Mouse (Mus musculus): ENCODE measurements around the gene Arhgef10l. TPM values are rescaled to one million over a fixed set of nuclear protein-coding genes. Genes with fewer than 3 reads are reported as not detected.
"Not testable (repeated sequence)": the region's sequence is repeated elsewhere in the genome, so short reads cannot be mapped to it uniquely, and the experiment has no call there.

The Arhgef10l gene
- polyA plus RNA-seq, 1 experiment from 2014 or later, result 9.7 TPM

DNA sequence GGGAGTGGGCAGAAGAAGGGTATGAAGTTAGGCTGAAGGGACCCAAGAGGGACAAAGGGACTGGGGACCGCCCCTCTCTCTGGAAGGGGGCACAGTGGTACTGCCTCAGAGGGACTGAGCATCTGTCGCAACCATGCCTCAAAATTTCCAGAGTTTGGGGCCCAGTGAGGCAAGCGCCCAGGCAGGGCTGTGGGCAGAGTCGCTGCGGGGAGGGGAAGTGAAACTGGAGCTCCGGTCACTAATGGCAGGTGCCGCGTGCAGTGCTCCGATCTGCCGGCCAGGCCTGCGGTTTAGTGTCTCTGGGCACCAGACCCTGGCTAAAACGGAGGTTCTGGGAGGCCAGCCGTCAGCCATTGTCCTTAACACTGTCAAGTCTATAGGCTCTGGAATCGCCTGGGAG, 99.0 kb downstream of the Arhgef10l start:
- H3K27ac ChIP-seq (ENCODE audit: low read depth, low read length), result no peak overlapping the region
- no peak overlapping the region for H3K4me2 ChIP-seq
- H3K9ac ChIP-seq (ENCODE audit: low read depth, low read length), result no peak overlapping the region
- H3K4me3 ChIP-seq (ENCODE audit: low read depth, low read length), result no peak overlapping the region
- peaks cover 2% of the 10 kb centered on the region for H3K9me3 ChIP-seq (replicated peaks; ENCODE audit: control insufficient read depth, low read length)
- no peaks in the 10 kb centered on the region for H3K4me1 ChIP-seq (ENCODE audit: control insufficient read depth, insufficient read depth, low read length)
- H3K36me3 ChIP-seq (ENCODE audit: control insufficient read depth, insufficient read depth, low read length), result peaks cover 30% of the 10 kb centered on the region
- ATAC-seq (replicated peaks; ENCODE audit: insufficient number of reproducible peaks, low FRiP score, low TSS enrichment), result no peak
- WGBS (ENCODE audit: insufficient replicate concordance), result 83% methylated on average over 14 of the region's 14 CpGs
- no peaks in the 10 kb centered on the region for H3K27me3 ChIP-seq (ENCODE audit: control insufficient read depth, insufficient read depth, low read length)

GRCm38 (mm10) chr4:140564459-140564858, 101.4 kb downstream of the Arhgef10l start:
- H3K27ac ChIP-seq (ENCODE audit: low read depth, low read length); H3K4me1 ChIP-seq (ENCODE audit: control insufficient read depth, insufficient read depth, low read length); H3K9ac ChIP-seq (ENCODE audit: low read depth, low read length); H3K27me3 ChIP-seq (ENCODE audit: control insufficient read depth, insufficient read depth, low read length); H3K4me3 ChIP-seq (ENCODE audit: low read depth, low read length); ATAC-seq (replicated peaks; ENCODE audit: insufficient number of reproducible peaks, low FRiP score, low TSS enrichment); H3K4me2 ChIP-seq; H3K9me3 ChIP-seq (replicated peaks; ENCODE audit: control insufficient read depth, low read length): not testable (repeated sequence)
- 89% methylated on average over 1 of the region's 1 CpGs for WGBS (ENCODE audit: insufficient replicate concordance)
- H3K36me3 ChIP-seq (ENCODE audit: control insufficient read depth, insufficient read depth, low read length), result peaks cover 37% of the 10 kb centered on the region

- 76% methylated on average over 10 of the region's 10 CpGs for WGBS (ENCODE audit: insufficient replicate concordance)
- no peak for ATAC-seq (replicated peaks; ENCODE audit: insufficient number of reproducible peaks, low FRiP score, low TSS enrichment)
- H3K9me3 ChIP-seq (replicated peaks; ENCODE audit: control insufficient read depth, low read length), result peaks cover 7% of the 10 kb centered on the region
- peaks cover 29% of the 10 kb centered on the region for H3K36me3 ChIP-seq (ENCODE audit: control insufficient read depth, insufficient read depth, low read length)
- H3K27ac ChIP-seq (ENCODE audit: low read depth, low read length), result no peak overlapping the region
- H3K4me1 ChIP-seq (ENCODE audit: control insufficient read depth, insufficient read depth, low read length), result no peaks in the 10 kb centered on the region
- no peak overlapping the region for H3K4me3 ChIP-seq (ENCODE audit: low read depth, low read length)
- no peak overlapping the region for H3K4me2 ChIP-seq
- H3K9ac ChIP-seq (ENCODE audit: low read depth, low read length), result no peak overlapping the region
- H3K27me3 ChIP-seq (ENCODE audit: control insufficient read depth, insufficient read depth, low read length), result no peaks in the 10 kb centered on the region
These were observed 103.2 kb downstream of the Arhgef10l start for GRCm38 (mm10) chr4:140562461-140563178.

DNA sequence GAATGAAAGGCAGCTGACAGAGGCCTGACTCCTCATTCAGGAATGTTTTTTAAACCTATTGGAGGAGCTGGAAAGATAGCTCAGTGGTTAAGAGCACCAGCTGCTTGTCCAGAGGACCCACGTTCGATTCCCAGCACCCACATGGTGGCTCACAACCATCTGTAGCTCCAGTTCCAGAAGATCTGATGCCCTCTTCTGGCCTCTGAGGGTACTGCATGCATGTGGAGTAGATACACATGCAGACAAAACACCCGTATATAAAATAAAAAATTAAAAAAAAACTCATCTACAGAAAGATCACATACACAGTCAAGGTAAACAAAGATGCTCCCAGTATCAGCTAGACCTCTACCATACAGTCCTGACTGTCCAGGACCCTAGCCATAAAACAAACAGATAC, 104.1 kb downstream of the Arhgef10l start:
- Histone ChIP-seq H3K27ac (ENCODE audit: low read depth, low read length) (no peak overlapping the region), H3K4me2 (no peak overlapping the region), H3K36me3 (ENCODE audit: control insufficient read depth, insufficient read depth, low read length) (peaks cover 21% of the 10 kb centered on the region), H3K9ac (ENCODE audit: low read depth, low read length) (no peak overlapping the region), H3K27me3 (ENCODE audit: control insufficient read depth, insufficient read depth, low read length) (no peaks in the 10 kb centered on the region), H3K4me3 (ENCODE audit: low read depth, low read length) (no peak overlapping the region), H3K4me1 (ENCODE audit: control insufficient read depth, insufficient read depth, low read length) (no peaks in the 10 kb centered on the region), H3K9me3 (replicated peaks; ENCODE audit: control insufficient read depth, low read length) (peaks cover 7% of the 10 kb centered on the region)
- ATAC-seq (replicated peaks; ENCODE audit: insufficient number of reproducible peaks, low FRiP score, low TSS enrichment), result no peak
- 94% methylated on average over 3 of the region's 3 CpGs for WGBS (ENCODE audit: insufficient replicate concordance)

DNA sequence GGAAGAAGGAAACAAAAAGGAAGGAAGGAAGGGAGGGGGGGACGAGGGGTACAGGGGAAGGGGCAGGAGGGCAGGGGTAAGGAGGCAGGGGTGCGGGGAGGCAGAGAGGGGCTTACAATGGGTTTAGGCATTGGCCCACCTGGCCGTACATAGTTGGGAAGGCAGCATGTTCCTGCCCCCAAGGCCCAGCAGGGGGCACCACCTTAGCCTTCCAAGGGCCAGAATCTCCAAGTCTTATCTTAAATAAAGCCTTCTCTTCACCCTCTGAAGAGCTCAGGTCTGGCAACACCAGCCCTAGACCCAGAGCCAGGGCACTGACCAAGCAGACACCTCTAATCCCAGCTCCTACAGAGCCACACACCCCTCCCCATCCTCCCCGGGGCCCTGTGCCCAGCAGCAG, 106.0 kb downstream of the Arhgef10l start:
- Histone ChIP-seq H3K36me3 (ENCODE audit: control insufficient read depth, insufficient read depth, low read length) (peaks cover 19% of the 10 kb centered on the region), H3K27ac (ENCODE audit: low read depth, low read length) (no peak overlapping the region), H3K4me2 (no peak overlapping the region), H3K9me3 (replicated peaks; ENCODE audit: control insufficient read depth, low read length) (peaks cover 7% of the 10 kb centered on the region), H3K9ac (ENCODE audit: low read depth, low read length) (no peak overlapping the region), H3K4me3 (ENCODE audit: low read depth, low read length) (no peak overlapping the region), H3K4me1 (ENCODE audit: control insufficient read depth, insufficient read depth, low read length) (no peaks in the 10 kb centered on the region), H3K27me3 (ENCODE audit: control insufficient read depth, insufficient read depth, low read length) (no peaks in the 10 kb centered on the region)
- 71% methylated on average over 4 of the region's 4 CpGs for WGBS (ENCODE audit: insufficient replicate concordance)
- no peak for ATAC-seq (replicated peaks; ENCODE audit: insufficient number of reproducible peaks, low FRiP score, low TSS enrichment)

DNA sequence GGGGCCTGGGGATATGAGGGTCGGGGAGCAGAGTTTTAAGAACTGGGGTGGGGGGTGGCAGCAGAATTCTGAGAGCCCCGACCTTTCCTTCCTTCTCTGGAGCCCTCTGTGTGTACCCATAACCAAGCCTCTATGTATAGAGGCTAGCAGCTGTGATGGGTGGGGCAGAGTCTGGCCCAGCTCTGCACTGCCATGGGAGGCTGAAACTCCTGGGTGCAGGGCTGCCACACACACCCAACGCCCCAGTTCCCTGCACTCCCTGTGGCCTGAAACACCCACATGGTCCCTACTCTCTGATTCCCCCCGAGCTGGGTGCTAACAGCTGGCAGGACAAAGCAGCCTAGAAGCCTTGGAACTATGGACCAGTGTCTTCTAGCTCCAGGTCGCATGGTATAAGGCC, 107.6 kb downstream of the Arhgef10l start:
- Histone ChIP-seq H3K27ac (ENCODE audit: low read depth, low read length) (no peak overlapping the region), H3K4me3 (ENCODE audit: low read depth, low read length) (no peak overlapping the region), H3K9ac (ENCODE audit: low read depth, low read length) (no peak overlapping the region), H3K36me3 (ENCODE audit: control insufficient read depth, insufficient read depth, low read length) (peaks cover 22% of the 10 kb centered on the region), H3K9me3 (replicated peaks; ENCODE audit: control insufficient read depth, low read length) (peaks cover 7% of the 10 kb centered on the region), H3K27me3 (ENCODE audit: control insufficient read depth, insufficient read depth, low read length) (no peaks in the 10 kb centered on the region), H3K4me2 (no peak overlapping the region), H3K4me1 (ENCODE audit: control insufficient read depth, insufficient read depth, low read length) (no peaks in the 10 kb centered on the region)
- no peak for ATAC-seq (replicated peaks; ENCODE audit: insufficient number of reproducible peaks, low FRiP score, low TSS enrichment)
- 69% methylated on average over 5 of the region's 5 CpGs for WGBS (ENCODE audit: insufficient replicate concordance)

- Histone ChIP-seq H3K4me1 (ENCODE audit: control insufficient read depth, insufficient read depth, low read length) (no peaks in the 10 kb centered on the region), H3K4me3 (ENCODE audit: low read depth, low read length) (no peak overlapping the region), H3K27me3 (ENCODE audit: control insufficient read depth, insufficient read depth, low read length) (no peaks in the 10 kb centered on the region), H3K9me3 (replicated peaks; ENCODE audit: control insufficient read depth, low read length) (peaks cover 3% of the 10 kb centered on the region; the same call in 1 of the 2 replicates), H3K4me2 (no peak overlapping the region), H3K27ac (ENCODE audit: low read depth, low read length) (no peak overlapping the region), H3K36me3 (ENCODE audit: control insufficient read depth, insufficient read depth, low read length) (peaks cover 20% of the 10 kb centered on the region), H3K9ac (ENCODE audit: low read depth, low read length) (no peak overlapping the region)
- WGBS (ENCODE audit: insufficient replicate concordance), result 88% methylated on average over 10 of the region's 10 CpGs
- no peak for ATAC-seq (replicated peaks; ENCODE audit: insufficient number of reproducible peaks, low FRiP score, low TSS enrichment)
These were observed 109.3 kb downstream of the Arhgef10l start for GRCm38 (mm10) chr4:140556561-140556960.

DNA sequence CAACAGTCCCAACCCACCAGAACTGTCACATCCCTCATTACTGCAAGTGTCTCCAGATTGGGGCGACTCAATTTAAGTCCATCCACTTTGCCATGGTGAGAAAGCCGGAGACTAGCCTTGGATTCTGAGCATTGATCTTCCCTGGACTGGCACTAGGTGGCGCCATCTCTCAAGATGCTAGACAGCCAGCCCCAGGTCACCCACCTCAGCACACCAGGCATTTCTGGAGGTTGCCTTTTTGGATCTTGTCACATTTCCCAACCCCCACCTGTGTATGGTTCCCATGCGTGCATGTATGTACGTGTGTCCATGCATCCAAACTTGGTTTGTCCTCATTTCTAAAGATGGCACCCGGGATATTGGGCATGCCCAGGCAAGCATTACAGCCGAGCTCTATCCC, 110.5 kb downstream of the Arhgef10l start:
- Histone ChIP-seq H3K4me3 (ENCODE audit: low read depth, low read length) (no peak overlapping the region), H3K27me3 (ENCODE audit: control insufficient read depth, insufficient read depth, low read length) (no peaks in the 10 kb centered on the region), H3K36me3 (ENCODE audit: control insufficient read depth, insufficient read depth, low read length) (peaks cover 20% of the 10 kb centered on the region), H3K9ac (ENCODE audit: low read depth, low read length) (no peak overlapping the region), H3K4me2 (no peak overlapping the region), H3K9me3 (replicated peaks; ENCODE audit: control insufficient read depth, low read length) (no peaks in the 10 kb centered on the region), H3K27ac (ENCODE audit: low read depth, low read length) (no peak overlapping the region), H3K4me1 (ENCODE audit: control insufficient read depth, insufficient read depth, low read length) (no peaks in the 10 kb centered on the region)
- 51% methylated on average over 7 of the region's 7 CpGs for WGBS (ENCODE audit: insufficient replicate concordance)
- ATAC-seq (replicated peaks; ENCODE audit: insufficient number of reproducible peaks, low FRiP score, low TSS enrichment), result no peak

GRCm38 (mm10) chr4:140554552-140554951, 111.3 kb downstream of the Arhgef10l start:
- Histone ChIP-seq H3K36me3 (ENCODE audit: control insufficient read depth, insufficient read depth, low read length) (peaks cover 23% of the 10 kb centered on the region), H3K4me1 (ENCODE audit: control insufficient read depth, insufficient read depth, low read length) (no peaks in the 10 kb centered on the region), H3K4me3 (ENCODE audit: low read depth, low read length) (no peak overlapping the region), H3K27ac (ENCODE audit: low read depth, low read length) (no peak overlapping the region), H3K9ac (ENCODE audit: low read depth, low read length) (no peak overlapping the region), H3K27me3 (ENCODE audit: control insufficient read depth, insufficient read depth, low read length) (no peaks in the 10 kb centered on the region), H3K9me3 (replicated peaks; ENCODE audit: control insufficient read depth, low read length) (no peaks in the 10 kb centered on the region), H3K4me2 (no peak overlapping the region)
- WGBS (ENCODE audit: insufficient replicate concordance), result 69% methylated on average over 4 of the region's 4 CpGs
- no peak for ATAC-seq (replicated peaks; ENCODE audit: insufficient number of reproducible peaks, low FRiP score, low TSS enrichment)
